Mouse (Mus musculus) stomach, embryonic 15.5 days (tissue): Measurements from ENCODE around the gene Vps54. TPM values are rescaled to one million over a fixed set of nuclear protein-coding genes. Genes with fewer than 3 reads are reported as not detected.

Experiments
- ATAC-seq: fragments of 200-750 bp; cut with Nextera tagmentation; 2 replicates; pipeline ENCODE4 v1.8.0; 2017; ENCODE audit warnings: low read depth, moderate number of reproducible peaks, moderate TSS enrichment; ENCODE audit not compliant: insufficient read depth, low FRiP score
- H3K27ac ChIP-seq: fragments of 300-500 bp; sonication (generic); 2 replicates; pipeline ENCODE4 v1.5.1; 2015; ENCODE audit warnings: mild to moderate bottlenecking, inconsistent platforms
- H3K27me3 ChIP-seq: fragments of 300-500 bp; sonication (generic); replicated peaks from 2 replicates; pipeline ENCODE4 v1.6.1; 2015; ENCODE audit warnings: inconsistent platforms
- H3K36me3 ChIP-seq: fragments of 300-500 bp; sonication (generic); 2 replicates; pipeline ENCODE4 v1.6.1; 2015; ENCODE audit warnings: inconsistent platforms
- H3K4me1 ChIP-seq: fragments of 300-500 bp; sonication (generic); 2 replicates; pipeline ENCODE4 v1.6.1; 2015; ENCODE audit warnings: inconsistent platforms
- H3K4me2 ChIP-seq: fragments of 300-500 bp; sonication (generic); 2 replicates; pipeline ENCODE4 v1.6.1; 2015; ENCODE audit warnings: mild to moderate bottlenecking, inconsistent platforms
- H3K4me3 ChIP-seq: fragments of 300-500 bp; sonication (generic); replicated peaks from 2 replicates; pipeline ENCODE4 v1.5.1; 2015; ENCODE audit warnings: inconsistent platforms
- H3K9ac ChIP-seq: fragments of 300-500 bp; sonication (generic); 2 replicates; pipeline ENCODE4 v1.6.1; 2015; ENCODE audit warnings: inconsistent platforms
- H3K9me3 ChIP-seq: fragments of 300-500 bp; sonication (generic); 2 replicates; pipeline ENCODE4 v1.6.1; 2016; ENCODE audit warnings: inconsistent platforms
- WGBS: fragments of 180-500 bp; shearing (Covaris S2); methylation state at CpG from one replicate; pipeline ENCODE4 v1.1.7; 2015; 5-methylcytosine and 5-hydroxymethylcytosine counted together
- polyA plus RNA-seq: library from polyadenylated mRNA; unstranded; fragments of >200 nt; fragmentation: Nextera tagmentation; extraction: Ambion mirVana; gene quantifications from 2 replicates; pipeline ENCODE4 v1.2.1, GENCODE M21; 2015

Gene Vps54
- polyA plus RNA-seq, 1 experiment from 2014 or later, result 11.2 TPM

GRCm38 (mm10) chr11:21224041-21224440 lies 15.0 kb upstream of the Vps54 start:
- H3K36me3 ChIP-seq, result no peaks in the 10 kb centered on the region
- no peak overlapping the region for H3K9ac ChIP-seq
- no peak overlapping the region for H3K27ac ChIP-seq
- no peak overlapping the region for H3K4me2 ChIP-seq
- no peaks in the 10 kb centered on the region for H3K27me3 ChIP-seq
- H3K9me3 ChIP-seq, result no peaks in the 10 kb centered on the region
- ATAC-seq, result no peak
- no peak overlapping the region for H3K4me3 ChIP-seq
- 84% methylated on average over 6 of the region's 6 CpGs for WGBS
- H3K4me1 ChIP-seq, result no peaks in the 10 kb centered on the region

- no peaks in the 10 kb centered on the region for H3K27me3 ChIP-seq
These were observed 14.6 kb upstream of the Vps54 start for GRCm38 (mm10) chr11:21224446-21224845.

GRCm38 (mm10) chr11:21224983-21225382 lies 14.1 kb upstream of the Vps54 start:
- Histone ChIP-seq H3K27ac (no peak overlapping the region), H3K27me3 (no peaks in the 10 kb centered on the region), H3K9me3 (no peaks in the 10 kb centered on the region), H3K4me2 (no peak overlapping the region), H3K4me3 (no peak overlapping the region), H3K4me1 (no peaks in the 10 kb centered on the region), H3K36me3 (no peaks in the 10 kb centered on the region), H3K9ac (no peak overlapping the region)
- no peak for ATAC-seq

More at GRCm38 (mm10) chr11:21224446-21224845, 14.6 kb upstream of the Vps54 start:
- ATAC-seq, result no peak
- no peak overlapping the region for H3K4me2 ChIP-seq
- H3K4me3 ChIP-seq, result no peak overlapping the region
- H3K9me3 ChIP-seq, result no peaks in the 10 kb centered on the region
- H3K4me1 ChIP-seq, result no peaks in the 10 kb centered on the region
- H3K27ac ChIP-seq, result no peak overlapping the region
- H3K36me3 ChIP-seq, result no peaks in the 10 kb centered on the region
- no peak overlapping the region for H3K9ac ChIP-seq

- no peak overlapping the region for H3K4me2 ChIP-seq
- no peaks in the 10 kb centered on the region for H3K27me3 ChIP-seq
- no peak for ATAC-seq
- no peak overlapping the region for H3K9ac ChIP-seq
- H3K27ac ChIP-seq, result no peak overlapping the region
- no peaks in the 10 kb centered on the region for H3K4me1 ChIP-seq
- no peak overlapping the region for H3K4me3 ChIP-seq
- H3K9me3 ChIP-seq, result no peaks in the 10 kb centered on the region
- H3K36me3 ChIP-seq, result no peaks in the 10 kb centered on the region
These were observed 3.7 kb upstream of the Vps54 start for GRCm38 (mm10) chr11:21235381-21235780.

- no peaks in the 10 kb centered on the region for H3K9me3 ChIP-seq
- WGBS, result 44% methylated on average over 2 of the region's 2 CpGs
- H3K4me3 ChIP-seq, result no peak overlapping the region
- H3K27me3 ChIP-seq, result no peaks in the 10 kb centered on the region
- H3K36me3 ChIP-seq, result no peaks in the 10 kb centered on the region
- no peak overlapping the region for H3K4me2 ChIP-seq
- H3K4me1 ChIP-seq, result no peaks in the 10 kb centered on the region
- no peak overlapping the region for H3K27ac ChIP-seq
- ATAC-seq, result no peak
- no peak overlapping the region for H3K9ac ChIP-seq
These were observed 3.3 kb upstream of the Vps54 start for GRCm38 (mm10) chr11:21235821-21236220.

DNA sequence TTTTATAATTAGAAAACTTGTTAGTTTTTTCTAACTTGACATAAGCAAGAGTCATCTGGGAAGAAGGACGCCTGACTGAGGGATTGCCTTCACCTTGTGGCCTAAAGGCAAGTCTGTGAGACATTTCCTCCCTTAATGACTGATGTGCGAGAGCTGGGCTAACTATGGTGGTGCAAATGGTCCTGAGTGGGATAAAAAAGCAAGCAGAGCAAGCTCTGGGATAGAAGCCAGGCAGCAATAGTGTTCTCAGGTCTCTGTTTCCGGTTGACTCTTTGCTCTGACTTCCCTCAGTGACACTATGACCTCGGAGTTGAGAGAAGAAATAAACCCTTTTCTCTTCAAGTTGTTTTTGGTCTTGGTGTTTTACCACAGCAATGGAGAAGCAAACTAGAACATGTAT lies 2.1 kb upstream of the Vps54 start:
- ATAC-seq, result no peak
- H3K9ac ChIP-seq, result no peak overlapping the region
- no peaks in the 10 kb centered on the region for H3K4me1 ChIP-seq
- H3K4me2 ChIP-seq, result no peak overlapping the region
- no peaks in the 10 kb centered on the region for H3K36me3 ChIP-seq
- no peak overlapping the region for H3K27ac ChIP-seq
- no peaks in the 10 kb centered on the region for H3K9me3 ChIP-seq
- H3K27me3 ChIP-seq, result no peaks in the 10 kb centered on the region
- no peak overlapping the region for H3K4me3 ChIP-seq
- 70% methylated on average over 4 of the region's 4 CpGs for WGBS

DNA sequence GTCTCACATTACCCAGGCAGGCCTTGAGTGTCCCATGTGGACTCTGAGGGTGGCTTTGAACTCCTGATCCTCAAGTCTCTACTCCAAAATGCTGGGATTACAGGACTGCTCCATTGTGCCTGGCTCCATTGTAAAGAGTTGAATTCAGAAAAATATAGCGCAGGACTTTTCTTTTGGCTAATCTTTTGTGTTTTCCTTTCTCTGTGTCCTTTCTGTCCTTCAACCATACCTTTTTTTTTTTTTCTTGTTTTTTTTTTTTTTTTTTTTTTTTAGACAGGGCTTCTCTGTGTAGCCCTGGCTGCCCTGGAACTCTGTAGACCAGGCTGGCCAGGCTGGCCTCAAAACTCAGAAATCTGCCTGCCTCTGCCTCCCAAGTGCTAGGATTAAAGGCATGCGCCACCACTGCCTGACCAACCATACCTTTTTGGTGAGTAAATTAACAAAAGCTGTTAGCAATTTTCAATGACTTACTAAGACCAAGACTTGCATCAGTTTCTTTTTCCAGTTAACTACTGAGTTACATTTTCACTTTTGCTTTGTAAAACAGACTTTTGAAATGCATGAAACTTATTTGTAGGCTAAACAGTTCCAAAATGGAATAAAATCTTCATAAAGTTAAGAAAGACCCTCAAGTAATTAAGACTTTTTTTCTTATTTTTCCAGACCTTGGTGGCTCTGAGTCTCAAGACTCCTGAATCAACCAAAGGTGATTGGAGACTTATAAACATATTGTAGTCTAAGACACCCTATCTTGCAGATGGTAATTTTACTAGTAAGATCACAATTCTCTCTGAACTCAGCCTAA lies 1.4 kb upstream of the Vps54 start:
- Histone ChIP-seq H3K9ac (no peak overlapping the region), H3K4me3 (no peak overlapping the region), H3K27me3 (no peaks in the 10 kb centered on the region), H3K4me2 (peak overlapping the region; percentile 66; the same call in 1 of the 2 replicates), H3K9me3 (no peaks in the 10 kb centered on the region), H3K36me3 (no peaks in the 10 kb centered on the region), H3K27ac (0 out of 2 replicates have a peak overlapping the region, but pooled peaks have one; percentile 94), H3K4me1 (no peaks in the 10 kb centered on the region)
- WGBS, result 89% methylated on average over 2 of the region's 2 CpGs
- no peak for ATAC-seq

DNA sequence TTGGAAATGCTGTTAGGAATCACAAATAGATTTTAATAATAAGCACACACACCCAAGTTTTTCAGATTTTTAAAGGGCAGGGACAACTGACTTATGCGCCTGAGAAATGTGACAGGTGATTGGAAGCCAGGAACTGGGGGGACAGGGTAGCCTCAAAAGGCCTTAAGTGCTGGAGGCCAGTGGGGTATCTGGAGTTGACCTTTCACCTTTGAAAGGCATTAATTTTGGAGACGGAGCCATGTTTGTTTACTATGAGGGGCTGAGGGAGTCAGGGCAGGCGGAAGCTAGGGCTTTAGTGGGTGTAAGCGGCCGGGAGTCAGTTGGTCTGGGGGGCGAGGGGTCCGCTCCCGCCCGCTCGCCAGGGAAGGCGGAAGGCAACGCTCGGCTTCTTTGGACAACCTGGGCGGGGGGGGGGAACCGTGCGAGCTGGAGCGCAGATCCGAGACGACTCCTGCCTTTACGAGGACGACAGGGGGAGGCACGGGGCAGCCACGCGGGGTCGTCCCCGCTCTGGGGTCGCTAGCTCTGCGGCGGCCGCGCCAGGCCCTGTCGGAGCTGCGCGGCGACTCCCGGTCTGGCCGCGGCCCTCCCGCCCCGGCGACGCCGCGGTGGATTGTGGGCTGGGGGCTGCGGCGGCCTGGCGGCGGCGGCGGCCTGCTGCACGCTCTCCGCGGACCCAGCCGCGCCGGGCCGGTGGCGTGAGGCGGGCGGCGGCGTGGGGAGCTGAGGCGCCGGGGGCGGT lies 631 bp upstream of the Vps54 start:
- WGBS, result under 1% methylated on average over 58 of the region's 65 CpGs
- Histone ChIP-seq H3K27ac (peak overlapping the region; percentile 94), H3K27me3 (no peaks in the 10 kb centered on the region), H3K4me1 (no peaks in the 10 kb centered on the region), H3K4me2 (peak overlapping the region; percentile 66), H3K4me3 (peak overlapping the region; percentile 96), H3K9me3 (no peaks in the 10 kb centered on the region), H3K36me3 (no peaks in the 10 kb centered on the region), H3K9ac (peak overlapping the region; percentile 94)
- peak; percentile 75 for ATAC-seq

- Histone ChIP-seq H3K9ac (0 out of 2 replicates have a peak overlapping the region, but pooled peaks have one; percentile 94), H3K4me1 (no peaks in the 10 kb centered on the region), H3K4me3 (peak overlapping the region; percentile 96), H3K27me3 (no peaks in the 10 kb centered on the region), H3K27ac (peak overlapping the region; percentile 94), H3K9me3 (no peaks in the 10 kb centered on the region), H3K4me2 (peak overlapping the region; percentile 66), H3K36me3 (no peaks in the 10 kb centered on the region)
- WGBS, result 25% methylated on average over 7 of the region's 7 CpGs
- no peak for ATAC-seq
These were observed 855 bp downstream of the Vps54 start for GRCm38 (mm10) chr11:21239763-21240509.

- Histone ChIP-seq H3K4me3 (no peak overlapping the region), H3K9ac (no peak overlapping the region), H3K27me3 (no peaks in the 10 kb centered on the region), H3K4me2 (no peak overlapping the region), H3K27ac (no peak overlapping the region), H3K9me3 (no peaks in the 10 kb centered on the region), H3K4me1 (no peaks in the 10 kb centered on the region), H3K36me3 (no peaks in the 10 kb centered on the region)
- 46% methylated on average over 1 of the region's 1 CpGs for WGBS
- ATAC-seq, result no peak
These were observed 2.3 kb downstream of the Vps54 start for GRCm38 (mm10) chr11:21241351-21241750.

GRCm38 (mm10) chr11:21247203-21247865 lies 8.3 kb downstream of the Vps54 start:
- Histone ChIP-seq H3K4me2 (no peak overlapping the region), H3K27ac (no peak overlapping the region), H3K36me3 (no peaks in the 10 kb centered on the region), H3K9ac (no peak overlapping the region), H3K9me3 (no peaks in the 10 kb centered on the region), H3K4me1 (no peaks in the 10 kb centered on the region), H3K27me3 (no peaks in the 10 kb centered on the region), H3K4me3 (no peak overlapping the region)
- no peak for ATAC-seq
- WGBS, result 72% methylated on average over 4 of the region's 4 CpGs
